Comparison of ENCODE assay signal across 9 mouse cellular contexts in genomic region chr6:39381125-39381880, GRCm38 (mm10). TPM values are rescaled to one million over a fixed set of nuclear protein-coding genes. Genes with fewer than 3 reads are reported as not detected.
A peak's percentile ranks its signal among the peaks of the same experiment; 100 is the strongest.
DNase-seq lines count a peak whose midpoint lies in the region; TF ChIP-seq lines count a peak whose summit lies in the region.
"Had no signal": no experiment of that assay in that cellular context is flagged by ENCODE, and none has a peak within 500 bp of the region (broad histone marks: within the 10 kb centered on the region; RNA-seq: fewer than 3 reads in every experiment).

Gene Rab19 (plus strand): TSS chr6:39381175.

- peak; percentile 69 for DNase-seq in CD4-positive helper T cell, adult 2 months (ENCODE audit: low read depth, low spot score)
- peak; percentile 37 for DNase-seq in adrenal gland, postnatal 10 days
- peak; percentile 47 to 50 for DNase-seq in heart, adult 9 months (ENCODE audit: low spot score in 2 of 2)
- peak; percentile 61 for DNase-seq in kidney, adult 9 months
- peak; percentile 58 for DNase-seq in lung, postnatal 10 days
- DNase-seq in layer of hippocampus, postnatal 36 days, result no peak
- DNase-seq in right cerebral cortex, adult 2 months (ENCODE audit: low spot score in 2 of 2), result no peak

- peaks cover 9% of the 10 kb centered on the region; the same call in 1 of the 2 replicates for H3K36me3 ChIP-seq in small intestine, adult 2 months (ENCODE audit: control insufficient read depth, insufficient read depth, low read length)

- WGBS in small intestine, adult 2 months, result 2% methylated on average over 20 of the region's 20 CpGs

- H3K4me3 ChIP-seq in small intestine, adult 2 months (ENCODE audit: low read depth, low read length), result peak within 1 kb of the TSS; percentile 78

- peak within 1 kb of the TSS; percentile 80 for H3K27ac ChIP-seq in small intestine, adult 2 months (ENCODE audit: insufficient read depth, low read depth, low read length)

- H3K27me3 ChIP-seq in small intestine, adult 2 months (ENCODE audit: control insufficient read depth, insufficient read depth, low read length), result no peaks in the 10 kb centered on the region

- peaks cover 2% of the 10 kb centered on the region; the same call in 1 of the 2 replicates for H3K4me1 ChIP-seq in small intestine, adult 2 months (ENCODE audit: control insufficient read depth, insufficient read depth, insufficient read length, low read length)

- TF ChIP-seq POLR2A in small intestine, adult 2 months (IDR thresholded peaks at IDR 0.05; ENCODE audit: low read depth, low read length), result peak; percentile 53; the same call in 1 of the 2 replicates

- no peak for TF ChIP-seq CTCF in small intestine, adult 2 months (IDR thresholded peaks at IDR 0.05; ENCODE audit: extremely low read depth, insufficient read length, insufficient replicate concordance, low read depth, low read length)

RNA-seq across cellular contexts. Expression of gene Rab19, which starts in this region (rescaled TPM):
- total RNA-seq in adrenal gland, postnatal 10 days (2021), result 1 to 10 TPM; 1.4 to 1.5 TPM
- polyA plus RNA-seq in small intestine, adult 2 months (2012; rRNA removed), result 1.9 and 8.3 TPM in 2 replicates
- not detected for total RNA-seq in layer of hippocampus, postnatal 36 days (2021)
- total RNA-seq: adrenal gland, adult 18-20 months had no signal

Comparison
In these comparisons a context has a peak if more than half of its experiments do, and no peak if none do; other contexts are left out.
1. DNase-seq: peak in CD4-positive helper T cell, adult 2 months (single experiment), adrenal gland, postnatal 10 days (single experiment), heart, adult 9 months (2 of 2), kidney, adult 9 months (single experiment) and lung, postnatal 10 days (single experiment); none in layer of hippocampus, postnatal 36 days (0 of 2) and right cerebral cortex, adult 2 months (0 of 2).